Mouse (Mus musculus) testis, adult 2 months (tissue): ENCODE measurements around the gene Tes. TPM values are rescaled to one million over a fixed set of nuclear protein-coding genes. Genes with fewer than 3 reads are reported as not detected.
"Not testable (repeated sequence)": the region's sequence is repeated elsewhere in the genome, so short reads cannot be mapped to it uniquely, and the experiment has no call there.

Experiments
- H3K27ac ChIP-seq: fragments of 200-500 bp; 2 replicates; pipeline ENCODE4 v1.5.1; 2012; ENCODE audit warnings: low read depth, low read length; ENCODE audit not compliant: control insufficient read depth, insufficient read depth
- H3K27me3 ChIP-seq: fragments of 200-500 bp; 2 replicates; pipeline ENCODE4 v1.6.1; 2012; ENCODE audit warnings: mild to moderate bottlenecking, low read length, moderate library complexity; ENCODE audit not compliant: control insufficient read depth, insufficient read depth
- H3K36me3 ChIP-seq: fragments of 200-500 bp; 2 replicates; pipeline ENCODE4 v1.6.1; 2012; ENCODE audit warnings: mild to moderate bottlenecking, low read length; ENCODE audit not compliant: control insufficient read depth, insufficient read depth
- H3K4me1 ChIP-seq: fragments of 200-500 bp; 2 replicates; pipeline ENCODE4 v1.6.1; 2012; ENCODE audit warnings: low read length; ENCODE audit not compliant: control insufficient read depth, insufficient read depth
- H3K4me3 ChIP-seq: fragments of 200-500 bp; 2 replicates; pipeline ENCODE4 v1.5.1; 2012; ENCODE audit warnings: low read depth, mild to moderate bottlenecking, low read length, moderate library complexity, mixed read lengths; ENCODE audit not compliant: control insufficient read depth
- CTCF ChIP-seq: fragments of 200-500 bp; IDR thresholded peaks from 2 replicates; pipeline ENCODE4 v1.5.1; 2012; ENCODE audit warnings: low read depth, mild to moderate bottlenecking, inconsistent platforms, low read length, moderate library complexity; ENCODE audit not compliant: control insufficient read depth, insufficient read depth, insufficient replicate concordance
- POLR2A ChIP-seq: fragments of 200-500 bp; IDR thresholded peaks from 2 replicates; pipeline ENCODE4 v1.6.1; 2012; ENCODE audit warnings: low read depth, mild to moderate bottlenecking, inconsistent platforms, low read length, moderate library complexity; ENCODE audit not compliant: control insufficient read depth
- polyA plus RNA-seq: library from polyadenylated mRNA; depleted of rRNA; stranded (reverse); fragments of >200 nt; gene quantifications from 2 replicates; pipeline ENCODE4 v1.2.3, GENCODE M21; 2012

The Tes gene
- polyA plus RNA-seq, 1 experiment: 60.4 TPM

DNA sequence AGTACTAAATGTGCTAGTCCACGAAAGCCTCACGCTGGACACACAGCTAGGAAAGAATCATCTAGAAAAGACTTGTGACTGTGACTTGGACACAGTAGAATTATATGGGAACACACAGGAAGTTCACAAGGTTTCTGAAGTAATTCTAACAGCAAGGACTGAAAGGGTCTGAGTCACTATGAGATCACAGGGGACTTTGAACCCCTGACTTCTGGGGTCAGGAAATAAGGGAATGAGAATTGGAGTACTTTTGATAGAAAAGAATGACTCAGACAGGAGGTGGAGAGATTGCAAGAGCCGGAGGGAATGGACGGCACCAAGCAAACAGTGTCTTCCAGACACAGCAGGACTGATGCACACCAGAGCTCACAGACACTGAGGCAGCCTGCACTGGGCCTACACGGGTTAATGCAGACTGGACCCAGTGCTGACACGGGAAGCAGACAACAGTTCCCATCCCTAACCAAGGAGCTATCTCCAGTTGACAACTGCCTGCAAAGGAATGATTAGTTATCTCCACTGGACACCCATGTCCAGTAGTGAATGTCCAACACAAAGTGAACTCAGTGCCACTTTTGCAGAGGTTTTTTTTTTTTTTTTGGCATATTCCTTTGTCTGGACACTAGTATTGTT is 11.8 kb upstream of the Tes start:
- Histone ChIP-seq H3K27me3 (no peaks in the 10 kb centered on the region), H3K27ac (no peak overlapping the region), H3K4me1 (no peaks in the 10 kb centered on the region), H3K4me3 (no peak overlapping the region), H3K36me3 (no peaks in the 10 kb centered on the region)
- TF ChIP-seq CTCF: no peak
- TF ChIP-seq POLR2A: no peak

DNA sequence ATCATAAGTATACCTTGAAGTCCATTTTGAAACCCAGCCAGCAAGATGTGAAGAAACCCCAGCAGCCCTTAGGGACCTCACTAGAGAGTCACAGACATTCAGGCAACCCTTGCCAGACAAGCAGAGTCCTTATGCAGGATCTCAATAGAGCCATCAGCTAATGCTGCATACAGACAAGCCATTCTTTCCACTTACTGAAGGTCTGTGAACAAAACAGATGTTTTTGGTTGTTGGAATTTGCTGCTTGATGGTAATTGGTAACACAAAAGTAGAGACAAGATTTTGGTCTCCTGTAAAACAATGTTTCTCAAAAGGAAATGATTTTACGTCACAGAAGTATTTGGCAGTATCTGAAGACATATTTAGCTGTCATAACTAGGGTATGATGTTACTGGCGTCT is 10.2 kb upstream of the Tes start:
- H3K27me3 ChIP-seq: no peaks in the 10 kb centered on the region
- no peak overlapping the region for H3K4me3 ChIP-seq
- TF ChIP-seq POLR2A (no peak), CTCF (no peak)

DNA sequence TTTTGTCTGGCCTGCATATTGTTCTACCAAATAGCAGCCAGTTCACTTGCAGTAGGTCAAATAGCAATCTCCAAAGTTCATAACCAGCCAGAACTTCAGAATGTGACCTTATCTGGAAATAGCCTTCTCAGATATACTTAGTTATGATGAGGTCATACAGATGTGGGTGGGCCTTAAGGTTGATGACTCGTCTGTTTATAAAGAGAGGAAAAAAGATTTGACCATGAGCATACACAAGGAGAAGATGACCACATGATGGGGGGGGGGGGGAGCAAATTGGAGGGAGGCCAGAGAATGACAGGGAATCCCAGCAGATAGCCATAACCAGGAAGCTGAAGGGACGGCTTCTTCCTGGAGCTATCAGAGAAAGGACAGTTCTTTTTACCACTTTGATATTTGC is 9.3 kb upstream of the Tes start:
- no peaks in the 10 kb centered on the region for H3K27me3 ChIP-seq
- TF ChIP-seq CTCF (no peak), POLR2A (no peak)

More for the DNA sequence above, 10.2 kb upstream of the Tes start:
- no peaks in the 10 kb centered on the region for H3K4me1 ChIP-seq
- no peak overlapping the region for H3K27ac ChIP-seq
- H3K36me3 ChIP-seq: no peaks in the 10 kb centered on the region

GRCm38 (mm10) chr6:17059501-17059900 is 5.4 kb upstream of the Tes start:
- H3K27me3 ChIP-seq: no peaks in the 10 kb centered on the region
- no peak overlapping the region for H3K27ac ChIP-seq
- TF ChIP-seq CTCF: no peak
- TF ChIP-seq POLR2A: no peak
- H3K4me3 ChIP-seq: no peak overlapping the region
- H3K4me1 ChIP-seq: peaks cover 5% of the 10 kb centered on the region
- H3K36me3 ChIP-seq: no peaks in the 10 kb centered on the region

More for the DNA sequence above, 9.3 kb upstream of the Tes start:
- Histone ChIP-seq H3K36me3 (no peaks in the 10 kb centered on the region), H3K4me1 (no peaks in the 10 kb centered on the region), H3K27ac (no peak overlapping the region), H3K4me3 (no peak overlapping the region)

DNA sequence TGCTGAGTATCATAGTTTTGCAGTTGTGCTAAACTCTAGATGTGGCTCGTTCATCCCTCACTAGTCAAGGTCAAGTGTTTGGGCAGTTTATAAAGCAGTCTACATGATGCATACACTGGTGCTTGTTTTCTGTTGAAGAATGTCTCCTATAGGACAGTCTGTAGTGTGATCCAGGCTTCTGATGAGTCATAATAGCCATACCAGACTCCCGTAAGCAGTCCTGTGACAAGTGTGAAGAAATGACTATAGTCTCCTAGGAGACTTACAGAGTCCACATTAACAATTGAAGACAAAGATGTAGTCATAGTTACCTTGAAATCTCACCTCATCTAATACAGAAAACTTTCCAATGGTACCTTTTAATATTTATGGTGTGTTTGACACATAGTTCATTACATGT is 4.8 kb upstream of the Tes start:
- Histone ChIP-seq H3K4me3 (no peak overlapping the region), H3K27me3 (no peaks in the 10 kb centered on the region), H3K4me1 (peaks cover 8% of the 10 kb centered on the region), H3K27ac (no peak overlapping the region), H3K36me3 (no peaks in the 10 kb centered on the region)
- TF ChIP-seq CTCF (no peak), POLR2A (no peak)

DNA sequence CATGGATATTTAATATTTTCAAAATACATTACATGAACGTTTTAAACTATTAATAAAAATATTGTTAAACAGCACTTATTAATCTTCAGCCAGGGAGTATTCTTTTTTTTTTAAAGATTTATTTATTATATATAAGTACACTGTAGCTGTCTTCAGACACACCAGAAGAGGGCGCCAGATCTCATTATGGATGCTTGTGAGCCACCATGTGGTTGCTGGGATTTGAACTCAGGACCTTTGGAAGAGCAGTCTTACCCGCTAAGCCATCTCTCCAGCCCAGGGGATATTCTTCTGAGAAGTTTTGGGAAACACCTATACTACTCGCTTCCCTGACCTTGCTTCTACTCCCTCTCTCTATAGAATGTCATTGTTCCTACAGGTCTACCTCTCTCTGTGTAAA is 3.1 kb upstream of the Tes start:
- not testable (repeated sequence) for H3K27ac ChIP-seq, H3K36me3 ChIP-seq, H3K4me3 ChIP-seq, H3K27me3 ChIP-seq
- peaks cover 10% of the 10 kb centered on the region for H3K4me1 ChIP-seq

- Histone ChIP-seq H3K27me3 (no peaks in the 10 kb centered on the region), H3K4me3 (no peak overlapping the region), H3K36me3 (no peaks in the 10 kb centered on the region), H3K4me1 (peaks cover 10% of the 10 kb centered on the region), H3K27ac (no peak overlapping the region)
- TF ChIP-seq POLR2A (no peak), CTCF (no peak)
Measured at GRCm38 (mm10) chr6:17062366-17062765, 2.6 kb upstream of the Tes start.

DNA sequence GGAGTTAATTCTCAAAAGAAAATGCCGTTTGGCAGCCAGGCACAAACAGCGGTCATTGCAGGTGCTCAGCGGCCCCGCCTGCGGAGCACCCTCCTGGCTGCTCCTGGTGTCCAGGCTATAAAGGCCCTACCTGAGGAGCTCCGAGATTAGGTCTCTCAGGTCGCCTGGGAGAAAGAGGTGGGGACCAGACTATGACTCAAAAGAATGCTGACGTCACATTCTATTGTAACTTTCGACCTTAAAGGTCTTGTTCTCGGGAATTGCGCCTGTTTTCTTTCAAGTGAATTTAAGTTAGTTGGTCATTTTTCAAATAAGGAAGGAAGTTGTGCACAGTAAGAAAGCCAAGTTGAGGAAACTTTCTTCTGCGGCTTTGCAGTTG is 831 bp downstream of the Tes start:
- H3K36me3 ChIP-seq: no peaks in the 10 kb centered on the region
- H3K27me3 ChIP-seq: no peaks in the 10 kb centered on the region
- H3K4me3 ChIP-seq: peak overlapping the region; percentile 90
- peaks cover 10% of the 10 kb centered on the region for H3K4me1 ChIP-seq
- no peak for TF ChIP-seq CTCF
- peak; percentile 40; the same call in 1 of the 2 replicates for TF ChIP-seq POLR2A
- no peak overlapping the region for H3K27ac ChIP-seq
